Mouse (Mus musculus) ES-Bruce4 (cell line): ENCODE data around the gene Gm6760. TPM values are rescaled to one million over a fixed set of nuclear protein-coding genes. Genes with fewer than 3 reads are reported as not detected.

Experiments
- H3K27ac ChIP-seq: 2 replicates; pipeline ENCODE4 v1.5.1; 2012; ENCODE audit warnings: low read length, inconsistent platforms; ENCODE audit not compliant: insufficient read depth
- H3K27me3 ChIP-seq: 2 replicates; pipeline ENCODE4 v1.6.1; 2012; ENCODE audit warnings: mild to moderate bottlenecking, low read length, inconsistent platforms; ENCODE audit not compliant: control insufficient read depth, poor library complexity, insufficient read depth, severe bottlenecking
- H3K36me3 ChIP-seq: 2 replicates; pipeline ENCODE4 v1.6.1; 2012; ENCODE audit warnings: inconsistent platforms, mild to moderate bottlenecking, low read length, moderate library complexity; ENCODE audit not compliant: control insufficient read depth, poor library complexity, insufficient read depth, severe bottlenecking
- H3K4me1 ChIP-seq: one replicate; pipeline ENCODE4 v1.8.1; 2011; ENCODE audit warnings: low read length; ENCODE audit not compliant: control insufficient read depth, insufficient read depth
- H3K4me3 ChIP-seq: 2 replicates; pipeline ENCODE4 v1.5.1; 2011; ENCODE audit warnings: low read depth, mild to moderate bottlenecking, low read length
- H3K9ac ChIP-seq: 2 replicates; pipeline ENCODE4 v1.6.1; 2012; ENCODE audit warnings: low read depth, mild to moderate bottlenecking, inconsistent platforms; ENCODE audit not compliant: poor library complexity, severe bottlenecking
- H3K9me3 ChIP-seq: replicated peaks from 2 replicates; pipeline ENCODE4 v1.6.1; 2012; ENCODE audit warnings: mild to moderate bottlenecking, low read length, inconsistent platforms; ENCODE audit not compliant: control insufficient read depth, poor library complexity, insufficient read depth, severe bottlenecking
- CTCF ChIP-seq: IDR thresholded peaks from one replicate; pipeline ENCODE4 v1.8.1; 2011; ENCODE audit warnings: low read depth, low read length
- EP300 ChIP-seq: IDR thresholded peaks from 2 replicates; pipeline ENCODE4 v1.6.1; 2011; ENCODE audit warnings: low read depth, low read length; ENCODE audit not compliant: insufficient read depth
- POLR2A ChIP-seq: IDR thresholded peaks from one replicate; pipeline ENCODE4 v1.8.1; 2011; ENCODE audit warnings: low read length; ENCODE audit not compliant: insufficient read depth
- polyA plus RNA-seq: library from polyadenylated mRNA; stranded (reverse); fragments of >200 nt; gene quantifications from 2 replicates; pipeline ENCODE4 v1.2.4, GENCODE M21; 2011; ENCODE audit warnings: low read depth; ENCODE audit not compliant: missing spikeins, insufficient read depth, insufficient read length

Gene Gm6760
- polyA plus RNA-seq = not detected in 2 replicates

DNA sequence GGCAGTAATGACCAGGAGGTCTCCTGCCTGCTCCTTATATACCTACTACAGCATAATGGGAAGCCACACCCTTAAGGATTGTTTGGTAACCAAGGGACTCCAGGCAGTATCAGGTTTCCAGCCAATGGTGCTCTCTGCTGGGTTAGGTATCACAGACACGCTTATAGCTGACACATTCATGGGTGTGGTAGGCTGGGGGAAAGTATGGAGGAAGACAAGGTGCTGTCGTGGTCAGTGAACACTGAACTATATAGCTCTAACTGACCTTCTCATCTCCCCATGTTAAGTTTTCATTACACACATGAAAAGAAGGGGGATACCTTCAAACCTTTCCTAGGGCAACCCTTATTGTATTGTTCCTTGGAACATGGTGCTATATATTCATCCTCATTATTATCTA, at the start of gene Gm6760:
Gene Gm6760, minus strand, starts transcription at position 101 of the 400 bp plus-strand sequence.
- H3K9me3 ChIP-seq = no peaks in the 10 kb centered on the region
- no peaks in the 10 kb centered on the region for H3K4me1 ChIP-seq
- TF ChIP-seq POLR2A (no peak), CTCF (no peak), EP300 (no peak)
- H3K9ac ChIP-seq = no peak within 1 kb of the TSS
- H3K4me3 ChIP-seq = no peak within 1 kb of the TSS
- H3K36me3 ChIP-seq = no peaks in the 10 kb centered on the region
- H3K27me3 ChIP-seq = no peaks in the 10 kb centered on the region
- H3K27ac ChIP-seq = no peak within 1 kb of the TSS

DNA sequence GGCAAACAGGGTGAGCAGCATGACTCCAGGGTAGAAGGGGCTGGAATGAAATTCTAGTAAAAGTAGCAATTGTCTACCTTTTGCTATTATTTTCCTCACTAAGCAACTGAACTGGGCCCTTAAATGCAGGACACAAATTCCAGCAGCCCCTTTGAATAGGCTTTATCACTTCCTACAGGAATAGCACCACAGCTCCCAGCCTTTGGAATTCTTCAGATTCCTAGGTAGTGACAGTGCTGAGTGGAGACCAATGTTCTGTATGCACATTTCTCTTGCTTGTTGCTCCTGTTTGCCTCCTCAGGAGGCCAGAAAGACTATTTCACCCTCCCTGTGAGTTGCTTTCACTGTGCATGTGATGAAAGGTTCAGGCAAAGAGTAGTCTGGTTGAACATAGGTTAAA, 29.2 kb upstream of the Gm6760 start:
- H3K27me3 ChIP-seq = no peaks in the 10 kb centered on the region
- H3K4me1 ChIP-seq = no peaks in the 10 kb centered on the region
- no peaks in the 10 kb centered on the region for H3K36me3 ChIP-seq
- no peak overlapping the region for H3K9ac ChIP-seq
- H3K4me3 ChIP-seq = no peak overlapping the region
- no peak overlapping the region for H3K27ac ChIP-seq
- TF ChIP-seq CTCF = no peak
- no peak for TF ChIP-seq EP300
- TF ChIP-seq POLR2A = no peak
- no peaks in the 10 kb centered on the region for H3K9me3 ChIP-seq

- no peak within 1 kb of the TSS for H3K9ac ChIP-seq
- TF ChIP-seq CTCF (no peak), POLR2A (no peak), EP300 (no peak)
- H3K4me3 ChIP-seq = no peak within 1 kb of the TSS
- H3K27me3 ChIP-seq = no peaks in the 10 kb centered on the region
- no peak within 1 kb of the TSS for H3K27ac ChIP-seq
- no peaks in the 10 kb centered on the region for H3K36me3 ChIP-seq
- no peaks in the 10 kb centered on the region for H3K9me3 ChIP-seq
- H3K4me1 ChIP-seq = no peaks in the 10 kb centered on the region
Observed at GRCm38 (mm10) chrX:64173248-64173647, 21.2 kb upstream of the Gm6760 start, which contains the start of gene 3830417A13Rik. 3830417A13Rik (plus strand) TSS chrX:64173548.

Other genes starting within 250 kb of the Gm6760 start
- 9.3 and 12.8 TPM in 2 replicates for gene 3830417A13Rik, start 21.4 kb upstream of the Gm6760 start, polyA plus RNA-seq
- 0.40 and 0.73 TPM in 2 replicates for gene Slitrk4, start 124.8 kb upstream of the Gm6760 start, polyA plus RNA-seq